Mouse (Mus musculus): ENCODE measurements at regions not wholly inside any gene's neighbourhood (a gene's known extent, or its start where the extent isn't known, plus 50 kb on each side); places are given as distances from the start of the nearest gene placed in this dataset.

GRCm38 (mm10) chr13:111997980-111998945 lies 189.5 kb upstream of the Map3k1 start:
- TF ChIP-seq CTCF (IDR thresholded peaks at IDR 0.05; ENCODE audit: low read depth, low read length) (no peak), EP300 (IDR thresholded peaks at IDR 0.05; ENCODE audit: insufficient read depth, low read depth, low read length) (no peak), POLR2A (IDR thresholded peaks at IDR 0.05; ENCODE audit: insufficient read depth, low read length) (no peak)

Data from ES-Bruce4 (cell line).